Mouse (Mus musculus): Measurements from ENCODE around the gene Ogdh.

GRCm38 (mm10) chr11:6322086-6322485 is 30.7 kb downstream of the Ogdh start:
- TF ChIP-seq FLI1 (IDR thresholded peaks at IDR 0.05; ENCODE audit: low read length) = no peak
- no peak for TF ChIP-seq GATA1 (IDR thresholded peaks at IDR 0.05; ENCODE audit: borderline replicate concordance, low read length)
